Mouse (Mus musculus) thymus, postnatal 10 days (tissue): Measurements from ENCODE around the gene Aldh2.
"Not testable (repeated sequence)": the region's sequence is repeated elsewhere in the genome, so short reads cannot be mapped to it uniquely, and the experiment has no call there.

Source experiments
- DNase-seq, 2 experiments: peaks; one replicate each; pipeline ENCODE4 v3.0.0; 2021; ENCODE audit warnings: low spot score in 2 of 2

Gene Aldh2

GRCm38 (mm10) chr5:121547084-121547483, 46.5 kb downstream of the Aldh2 start:
- DNase-seq: no peak

GRCm38 (mm10) chr5:121546530-121546895, 47.1 kb downstream of the Aldh2 start:
- DNase-seq: peak; percentile 14 to 39

DNA sequence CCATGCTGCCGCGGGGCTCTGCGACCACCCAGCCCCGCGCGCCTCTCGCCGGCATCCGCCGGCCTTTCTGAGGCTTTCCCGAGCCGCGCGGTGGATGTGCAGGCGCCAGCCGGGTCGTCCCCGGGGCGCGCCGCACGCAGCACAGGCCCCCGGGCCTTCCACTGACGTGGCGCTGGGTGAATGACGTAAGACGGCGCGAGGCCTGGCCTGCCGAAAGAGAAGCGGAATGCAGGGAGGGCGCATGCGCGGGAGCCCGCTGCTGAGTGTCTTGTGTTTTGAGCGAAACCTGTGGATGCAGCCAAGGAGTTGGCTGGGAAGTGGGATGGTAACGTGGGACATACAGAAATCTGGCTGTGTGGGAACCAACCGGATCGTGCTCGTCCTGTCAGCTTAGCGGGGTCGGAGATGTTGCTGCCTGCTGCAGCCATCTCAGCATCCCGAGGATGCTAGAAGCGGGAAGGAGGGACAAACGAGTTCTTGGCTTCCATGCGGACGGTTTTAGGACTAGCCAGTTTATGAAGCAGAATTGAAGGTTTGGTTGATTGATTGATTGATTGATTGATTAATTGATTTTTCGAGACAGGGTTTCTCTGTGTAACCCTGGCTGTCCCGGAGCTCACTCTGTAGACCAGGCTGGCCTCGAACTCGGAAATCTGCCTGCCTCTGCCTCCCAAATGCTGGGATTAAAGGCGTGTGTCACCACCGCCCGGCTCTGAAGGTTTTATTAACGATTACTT, 47.7 kb downstream of the Aldh2 start, which contains the start of gene Mapkapk5:
Gene Mapkapk5, minus strand, starts transcription at position 113 of the 737 bp plus-strand sequence.
- DNase-seq: peak; percentile 94 to 97

- peak; percentile 41 to 48 for DNase-seq
These were observed 48.5 kb downstream of the Aldh2 start, which contains the start of the genes Adam1a and Gm42878 for GRCm38 (mm10) chr5:121544910-121545792. Adam1a (minus strand) TSS chr5:121545482. Gm42878 (minus strand) TSS chr5:121545482.

DNA sequence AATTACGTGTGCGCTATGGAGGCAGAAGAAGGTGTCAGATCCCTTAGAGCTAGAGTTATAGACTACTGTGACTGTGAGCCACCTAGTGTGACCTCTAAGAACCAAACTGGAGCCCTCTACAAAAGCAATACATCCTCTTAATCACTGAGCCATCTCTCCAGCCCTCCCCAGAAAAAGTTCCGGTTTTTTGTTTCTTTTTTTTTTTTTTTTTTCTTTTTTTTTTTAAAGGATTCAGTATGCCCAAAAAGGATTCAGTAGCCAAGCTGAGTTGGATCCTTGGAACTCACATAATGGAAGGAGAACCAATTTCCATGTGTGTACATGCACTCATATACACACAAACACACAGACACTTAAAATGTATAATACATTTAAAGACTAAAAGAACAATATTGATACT, 50.3 kb downstream of the Aldh2 start:
- DNase-seq: no peak

DNA sequence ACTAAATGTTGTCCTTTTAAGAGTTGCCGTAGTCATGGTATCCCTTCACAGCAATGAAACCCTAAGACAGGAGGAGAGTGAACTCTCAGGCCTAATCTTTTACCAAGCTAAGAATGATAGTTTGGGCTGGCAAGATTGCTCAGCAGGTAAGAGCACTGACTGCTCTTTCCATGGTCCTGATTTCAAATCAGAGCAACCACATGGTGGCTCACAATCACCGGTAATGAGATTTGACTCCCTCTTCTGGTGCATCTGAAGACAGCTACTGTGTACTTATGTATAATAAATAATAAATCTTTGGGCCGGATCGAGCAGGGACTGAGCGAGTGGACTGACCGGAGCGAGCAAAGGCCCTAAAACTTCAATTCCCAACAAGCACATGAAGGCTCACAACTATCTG, 52.4 kb downstream of the Aldh2 start:
- DNase-seq: no peak

DNA sequence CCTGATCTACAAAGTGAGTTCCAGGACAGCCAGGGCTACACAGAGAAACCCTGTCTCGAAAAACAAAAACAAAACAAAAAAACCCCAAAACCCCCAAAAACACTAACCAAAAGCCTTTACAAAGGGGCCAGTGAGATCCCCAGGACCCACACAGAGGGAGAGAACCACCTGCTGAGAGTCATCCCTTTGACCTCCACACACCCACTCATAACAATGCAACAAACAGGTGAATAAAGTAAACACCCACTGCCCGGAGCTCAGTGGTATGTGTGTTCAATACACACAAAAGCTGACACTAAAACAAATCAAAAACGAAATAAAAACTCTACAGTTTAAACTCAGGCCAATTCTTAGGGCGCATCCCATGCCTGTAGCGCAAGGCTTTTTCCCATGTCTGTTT, 53.6 kb downstream of the Aldh2 start:
- no peak for DNase-seq

DNA sequence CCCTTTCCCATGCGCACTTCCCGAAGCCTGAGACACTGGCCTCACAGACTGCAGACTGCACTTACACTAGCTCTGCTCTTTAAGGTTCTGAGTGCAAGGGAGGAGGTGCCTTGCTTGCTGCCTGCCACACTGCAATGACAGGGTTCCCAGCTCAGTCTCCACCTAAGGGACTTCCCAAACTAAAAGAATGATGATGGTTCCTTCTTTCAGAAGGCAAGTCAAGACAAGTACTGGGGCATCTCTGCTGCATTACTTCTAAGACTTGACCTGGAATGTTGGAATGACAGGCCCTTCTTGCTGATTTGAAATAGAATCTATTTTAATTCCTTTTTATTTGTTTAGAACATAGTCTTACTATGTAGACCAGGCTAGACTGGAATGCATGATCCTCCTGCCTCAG, 56.0 kb downstream of the Aldh2 start:
- DNase-seq: no peak

- DNase-seq: no peak
These were observed 56.6 kb downstream of the Aldh2 start for GRCm38 (mm10) chr5:121536921-121537555.

GRCm38 (mm10) chr5:121535116-121535515, 58.5 kb downstream of the Aldh2 start:
- no peak for DNase-seq

DNA sequence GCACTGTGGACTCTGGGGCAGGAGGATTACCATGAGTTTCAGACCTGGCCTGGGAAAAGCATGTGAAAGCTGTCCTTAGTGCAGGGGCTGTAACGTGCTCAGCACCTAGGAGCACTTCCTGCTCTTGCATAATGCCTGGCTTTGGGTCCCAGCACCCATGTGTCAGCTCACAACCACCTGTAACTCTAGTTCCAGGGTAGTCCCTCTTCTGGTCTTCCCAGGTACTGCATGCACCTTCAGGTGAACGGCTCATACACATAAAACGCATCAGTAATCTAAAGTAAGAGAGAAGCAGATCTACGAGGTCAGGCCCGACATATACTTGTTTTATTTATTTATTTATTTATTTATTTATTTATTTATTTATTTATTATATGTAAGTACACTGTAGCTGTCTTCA, 59.1 kb downstream of the Aldh2 start:
- DNase-seq: peak in 1 of 2 experiments; percentile 19

DNA sequence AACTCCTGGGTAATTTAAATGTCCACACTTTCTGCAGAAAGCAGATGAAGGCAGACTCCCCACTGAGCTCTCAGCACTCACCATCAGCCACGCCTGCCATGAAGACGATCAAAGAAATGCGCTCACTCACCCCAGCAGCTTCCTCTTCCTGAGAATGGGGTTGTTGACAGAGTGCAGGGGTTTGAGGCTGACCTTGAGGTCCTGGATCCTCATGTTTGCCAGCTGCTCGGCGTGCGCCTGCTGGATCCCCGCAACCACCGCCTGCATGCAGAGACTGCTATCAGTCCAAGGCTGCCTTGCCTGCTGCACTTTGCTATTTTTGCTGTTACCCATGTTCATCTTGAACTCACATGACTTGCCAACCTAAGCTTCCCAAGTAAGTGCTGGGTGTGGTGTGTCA, 66.7 kb downstream of the Aldh2 start:
- no peak for DNase-seq

DNA sequence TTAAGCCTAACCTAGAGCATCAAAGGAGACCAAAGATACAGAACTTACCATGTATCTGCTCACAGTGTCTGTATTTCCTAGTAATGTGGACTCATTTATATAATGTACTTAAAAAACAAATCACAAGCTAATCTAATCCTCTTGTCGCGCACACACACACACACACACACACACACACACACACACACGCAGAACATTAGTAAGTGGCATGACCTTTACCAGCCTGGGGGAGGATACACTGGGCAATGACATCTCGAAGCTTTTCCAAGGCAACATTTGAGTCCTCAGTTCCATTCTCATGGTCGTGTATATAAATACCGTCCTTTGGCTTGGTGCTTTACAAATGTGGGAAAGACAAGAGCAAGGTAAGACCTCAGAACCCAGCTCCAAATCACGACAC, 67.1 kb downstream of the Aldh2 start:
- no peak for DNase-seq

GRCm38 (mm10) chr5:121525774-121526450, 67.7 kb downstream of the Aldh2 start:
- no peak for DNase-seq

DNA sequence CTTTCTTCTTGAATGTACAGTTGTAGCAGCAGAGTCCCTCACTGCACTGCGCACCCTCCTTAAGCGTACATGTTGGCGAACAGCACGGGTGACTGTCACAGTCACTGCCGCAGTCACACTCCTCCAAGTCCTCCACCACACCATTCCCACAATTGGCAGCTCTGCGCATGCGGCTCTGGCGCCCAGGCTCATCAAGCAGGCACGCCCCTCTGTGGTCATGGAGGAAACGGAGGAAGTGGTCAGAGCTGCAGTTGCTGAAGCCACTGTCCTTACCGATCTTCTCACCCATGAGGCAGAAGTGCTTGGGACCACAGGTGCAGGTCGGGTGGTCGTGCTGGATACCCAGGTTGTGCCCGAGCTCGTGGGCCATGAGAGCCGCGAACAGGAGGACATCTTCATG, 73.9 kb downstream of the Aldh2 start:
- DNase-seq: not testable (repeated sequence)

DNA sequence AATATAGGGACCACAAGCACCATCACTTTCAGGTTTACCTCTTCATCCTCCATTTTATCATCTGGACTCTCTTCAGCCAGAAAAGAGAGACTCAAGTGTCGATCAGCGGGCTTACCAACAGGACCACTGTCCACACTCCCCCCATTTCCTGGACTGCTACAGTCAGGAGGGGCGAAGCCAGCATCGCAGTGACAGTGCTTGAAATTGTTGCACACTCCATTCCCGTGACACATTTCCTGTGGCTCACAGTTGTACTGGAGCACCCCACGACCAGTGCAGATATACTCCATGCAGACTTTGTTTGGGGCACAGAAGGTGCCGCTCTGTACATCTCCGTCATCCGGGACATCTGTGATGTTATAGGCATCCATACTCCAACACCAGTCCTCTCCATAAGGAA, 74.6 kb downstream of the Aldh2 start:
- no peak for DNase-seq
